Mouse (Mus musculus) testis, adult 2 months (tissue): ENCODE measurements around the gene Rbm6.

Source experiments
- CTCF ChIP-seq: fragments of 200-500 bp; IDR thresholded peaks from 2 replicates; pipeline ENCODE4 v1.5.1; 2012; ENCODE audit warnings: low read depth, mild to moderate bottlenecking, inconsistent platforms, low read length, moderate library complexity; ENCODE audit not compliant: control insufficient read depth, insufficient read depth, insufficient replicate concordance
- POLR2A ChIP-seq: fragments of 200-500 bp; IDR thresholded peaks from 2 replicates; pipeline ENCODE4 v1.6.1; 2012; ENCODE audit warnings: low read depth, mild to moderate bottlenecking, inconsistent platforms, low read length, moderate library complexity; ENCODE audit not compliant: control insufficient read depth

DNA sequence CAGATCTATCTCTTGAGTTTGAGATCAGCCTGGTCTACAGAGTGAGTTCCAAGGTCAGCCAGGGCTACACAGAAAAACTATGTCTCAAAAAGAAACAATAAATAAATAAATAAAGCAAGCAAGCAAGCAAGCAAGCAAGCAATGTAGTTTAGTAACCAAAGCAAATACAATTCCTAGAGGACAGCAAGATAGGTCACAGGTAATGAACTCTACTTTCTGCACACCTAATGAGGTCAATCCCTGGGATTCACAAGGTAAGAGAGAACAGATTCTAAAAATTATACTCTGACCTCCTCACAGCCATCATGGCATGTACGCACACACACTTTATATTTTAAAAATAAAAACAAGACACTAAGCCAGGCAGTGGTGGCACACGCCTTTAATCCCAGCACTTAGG is 7.0 kb downstream of the Rbm6 start:
- TF ChIP-seq POLR2A (no peak), CTCF (no peak)
